In the genomic region with DNA sequence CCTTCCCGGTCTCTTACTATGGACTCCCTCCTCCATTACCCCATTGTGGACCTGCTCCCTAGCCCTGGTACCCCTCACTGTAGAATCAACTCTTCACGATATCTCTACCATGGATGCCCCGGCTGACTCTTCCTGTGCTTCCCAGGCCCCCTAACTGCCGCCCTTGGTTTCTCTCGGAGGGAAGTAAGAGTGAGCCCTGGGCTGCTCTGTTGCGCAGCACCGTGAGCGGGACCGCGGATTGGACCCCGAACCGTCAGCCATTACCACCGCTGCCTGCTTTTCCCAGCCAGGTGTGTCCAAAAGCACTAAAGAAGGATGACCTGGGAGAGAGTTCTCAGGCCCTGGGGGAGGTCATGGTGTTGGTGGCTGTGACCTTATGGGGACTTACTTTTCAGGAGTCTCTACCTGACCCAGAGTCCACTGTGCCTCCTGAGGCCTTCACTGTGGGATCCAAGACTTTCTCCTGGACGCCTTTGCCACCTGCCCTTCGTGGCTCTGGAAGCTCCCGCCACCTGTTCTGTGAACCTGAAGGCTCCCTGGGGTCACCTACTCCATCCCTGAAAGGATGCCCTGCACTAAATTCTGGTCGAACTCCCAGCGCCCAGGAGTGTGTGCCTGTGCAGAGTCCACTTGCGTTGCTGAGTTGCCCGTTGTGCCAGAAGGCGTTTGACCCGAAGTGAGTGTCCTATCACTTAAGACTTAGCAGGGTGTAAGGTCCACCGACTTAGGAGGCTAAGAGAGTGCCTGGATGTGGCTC, we compare ENCODE assay signal across 8 mouse cellular contexts. TPM values are rescaled to one million over a fixed set of nuclear protein-coding genes. Genes with fewer than 3 reads are reported as not detected.
DNase-seq lines count a peak whose midpoint lies in the region; ATAC-seq and TF ChIP-seq lines count a peak whose summit lies in the region.

No protein-coding gene starts in this region.

- peak overlapping the region; percentile 95 for H3K4me2 ChIP-seq in heart, embryonic 13.5 days
- peak overlapping the region; percentile 96 for H3K4me2 ChIP-seq in kidney, embryonic 16.5 days (replicated peaks; ENCODE audit: low read depth, low read length)

- peaks cover 22% of the 10 kb centered on the region for H3K4me1 ChIP-seq in erythroblast, embryonic 14.5 days (ENCODE audit: control insufficient read depth)
- peaks cover 36% of the 10 kb centered on the region for H3K4me1 ChIP-seq in heart, embryonic 13.5 days
- peaks cover 34% of the 10 kb centered on the region for H3K4me1 ChIP-seq in kidney, embryonic 16.5 days (ENCODE audit: insufficient read depth, low read length)
- H3K4me1 ChIP-seq in megakaryocyte, embryonic 14.5 days, result peaks cover 72% of the 10 kb centered on the region

- peaks cover 3% of the 10 kb centered on the region for H3K79me3 ChIP-seq in C2C12 (ENCODE audit: low read depth)

- intact Hi-C loops in left cerebral cortex, postnatal 14 days (cut with DNase I), result no loop called here

- no peaks in the 10 kb centered on the region; the same call in 1 of the 2 replicates for H3K36me3 ChIP-seq in erythroblast, embryonic 14.5 days (ENCODE audit: control insufficient read depth)
- H3K36me3 ChIP-seq in C2C12 (ENCODE audit: control insufficient read depth, insufficient read depth), result no peaks in the 10 kb centered on the region
- peaks cover 13% of the 10 kb centered on the region for H3K36me3 ChIP-seq in heart, embryonic 13.5 days
- peaks cover 3% of the 10 kb centered on the region; the same call in 1 of the 2 replicates for H3K36me3 ChIP-seq in kidney, embryonic 16.5 days (ENCODE audit: insufficient read depth, low read length)
- H3K36me3 ChIP-seq in megakaryocyte, embryonic 14.5 days (replicated peaks; ENCODE audit: low read length), result peaks cover 38% of the 10 kb centered on the region

- 14% methylated on average over 23 of the region's 23 CpGs for WGBS in heart, embryonic 13.5 days
- WGBS in kidney, embryonic 16.5 days, result 14% methylated on average over 23 of the region's 23 CpGs

- H3K9ac ChIP-seq in heart, embryonic 13.5 days, result peak overlapping the region; percentile 94
- H3K9ac ChIP-seq in kidney, embryonic 16.5 days (replicated peaks; ENCODE audit: low read length), result peak overlapping the region; percentile 86

- peak overlapping the region; percentile 98 for H3K27ac ChIP-seq in heart, embryonic 13.5 days (replicated peaks)
- H3K27ac ChIP-seq in kidney, embryonic 16.5 days (ENCODE audit: low read length), result peak overlapping the region; percentile 98

- no peak for ATAC-seq in erythroblast, adult 5-6 weeks (replicated peaks; ENCODE audit: low FRiP score, poor library complexity, severe bottlenecking)
- ATAC-seq in heart, embryonic 13.5 days (ENCODE audit: extremely low read depth, insufficient number of reproducible peaks, low FRiP score, low TSS enrichment), result no peak
- ATAC-seq in kidney, embryonic 16.5 days (ENCODE audit: low FRiP score, low TSS enrichment), result peak; percentile 3; the same call in 1 of the 2 replicates

- peak; percentile 47 to 61 for DNase-seq in cerebellum, postnatal 10 days
- no peak for DNase-seq in left cerebral cortex, postnatal 14 days (ENCODE audit: low spot score in 2 of 2)

- no peak for TF ChIP-seq CTCF in C2C12 (IDR thresholded peaks at IDR 0.05; ENCODE audit: control insufficient read depth, insufficient read depth, insufficient read length)

- peaks cover 15% of the 10 kb centered on the region for H3K79me2 ChIP-seq in C2C12 (ENCODE audit: control insufficient read depth, insufficient read depth)

- H3K9me3 ChIP-seq in erythroblast, embryonic 14.5 days (ENCODE audit: control insufficient read depth, low read length), result no peaks in the 10 kb centered on the region
- peaks cover 3% of the 10 kb centered on the region; the same call in 1 of the 2 replicates for H3K9me3 ChIP-seq in heart, embryonic 13.5 days
- peaks cover 3% of the 10 kb centered on the region; the same call in 1 of the 2 replicates for H3K9me3 ChIP-seq in kidney, embryonic 16.5 days (ENCODE audit: low read length)
- no peaks in the 10 kb centered on the region for H3K9me3 ChIP-seq in megakaryocyte, embryonic 14.5 days

- peak overlapping the region; percentile 72 for H3K4me3 ChIP-seq in erythroblast, embryonic 14.5 days (replicated peaks)
- peak overlapping the region; percentile 44 for H3K4me3 ChIP-seq in C2C12 (ENCODE audit: insufficient read depth, poor library complexity, severe bottlenecking)
- H3K4me3 ChIP-seq in heart, embryonic 13.5 days, result peak overlapping the region; percentile 74
- peak overlapping the region; percentile 68 for H3K4me3 ChIP-seq in kidney, embryonic 16.5 days (ENCODE audit: low read length)
- H3K4me3 ChIP-seq in megakaryocyte, embryonic 14.5 days (replicated peaks), result peak overlapping the region; percentile 97

- no peaks in the 10 kb centered on the region for H3K27me3 ChIP-seq in erythroblast, embryonic 14.5 days (ENCODE audit: control insufficient read depth)
- H3K27me3 ChIP-seq in C2C12 (ENCODE audit: control insufficient read depth, insufficient read depth, insufficient read length), result no peaks in the 10 kb centered on the region
- H3K27me3 ChIP-seq in heart, embryonic 13.5 days (replicated peaks), result no peaks in the 10 kb centered on the region
- H3K27me3 ChIP-seq in kidney, embryonic 16.5 days (ENCODE audit: insufficient read depth, low read length), result no peaks in the 10 kb centered on the region
- H3K27me3 ChIP-seq in megakaryocyte, embryonic 14.5 days (replicated peaks), result no peaks in the 10 kb centered on the region

- peak overlapping the region; percentile 39 for H3ac ChIP-seq in C2C12 (ENCODE audit: control insufficient read depth, insufficient read length, low read depth)

TF ChIP-seq in C2C12, 6 proteins besides CTCF, POLR2A, EP300 and RAD21:
- no peak for TF ChIP-seq MYOG (IDR thresholded peaks at IDR 0.05; ENCODE audit: control insufficient read depth, extremely low read depth, insufficient read length)
- no peak for TF ChIP-seq MYOD1 (IDR thresholded peaks at IDR 0.05; ENCODE audit: control insufficient read depth, insufficient read length, low read depth)
- TF ChIP-seq FOSL1 (IDR thresholded peaks at IDR 0.05; ENCODE audit: insufficient read depth, low read length, poor library complexity, severe bottlenecking), result no peak
- no peak for TF ChIP-seq MAX (IDR thresholded peaks at IDR 0.05)
- TF ChIP-seq CEBPB (IDR thresholded peaks at IDR 0.05; ENCODE audit: low read depth), result no peak
- TF ChIP-seq USF1 (IDR thresholded peaks at IDR 0.05; ENCODE audit: low read depth), result no peak

RNA-seq across cellular contexts. Expression of gene Faap20, which starts 0.9 kb away (rescaled TPM):
- 0.51 and 0.61 TPM in 2 replicates for polyA plus RNA-seq in erythroblast, embryonic 14.5 days (2012)
- total RNA-seq in erythroblast, adult 5-6 weeks (2015; ENCODE audit: low replicate concordance), result 5.4 and 8.1 TPM in 2 replicates
- total RNA-seq in erythroblast, adult 5-6 weeks (2017; ENCODE audit: low replicate concordance), result 2.9 and 3.5 TPM in 2 replicates
- polyA plus RNA-seq in C2C12 (2012; fragmentation: generic; extraction: Trizol), result 30.6 TPM
- polyA plus RNA-seq in heart, embryonic 13.5 days (2015; fragmentation: Nextera tagmentation; extraction: Ambion mirVana), result 63.2 and 71.1 TPM in 2 replicates
- 77.4 and 77.8 TPM in 2 replicates for polyA plus RNA-seq in kidney, embryonic 16.5 days (2015; fragmentation: Nextera tagmentation; extraction: Ambion mirVana)
- polyA plus RNA-seq in megakaryocyte, embryonic 14.5 days (2012; ENCODE audit: insufficient read depth, low replicate concordance), result 51.4 and 87.5 TPM in 2 replicates
- 10 to 100 TPM; 22.6 to 27.0 TPM for total RNA-seq in left cerebral cortex, postnatal 14 days (2021)

RNA-seq across cellular contexts. Expression of gene Ski, which starts 28.1 kb away (rescaled TPM):
- 0.43 and 0.57 TPM in 2 replicates for polyA plus RNA-seq in erythroblast, embryonic 14.5 days (2012)
- total RNA-seq in erythroblast, adult 5-6 weeks (2015; ENCODE audit: low replicate concordance), result 8.8 and 10.8 TPM in 2 replicates
- 2.8 and 3.4 TPM in 2 replicates for total RNA-seq in erythroblast, adult 5-6 weeks (2017; ENCODE audit: low replicate concordance)
- polyA plus RNA-seq in C2C12 (2012; fragmentation: generic; extraction: Trizol), result 45.2 TPM
- polyA plus RNA-seq in heart, embryonic 13.5 days (2015; fragmentation: Nextera tagmentation; extraction: Ambion mirVana), result 10.1 and 10.2 TPM in 2 replicates
- 14.5 and 15.9 TPM in 2 replicates for polyA plus RNA-seq in kidney, embryonic 16.5 days (2015; fragmentation: Nextera tagmentation; extraction: Ambion mirVana)
- polyA plus RNA-seq in megakaryocyte, embryonic 14.5 days (2012; ENCODE audit: insufficient read depth, low replicate concordance), result 31.5 and 38.7 TPM in 2 replicates
- total RNA-seq in left cerebral cortex, postnatal 14 days (2021), result 100 to 1,000 TPM; 110 to 111 TPM

Comparison
In these comparisons a context has a peak if more than half of its experiments do, and no peak if none do; other contexts are left out.
1. H3K4me3 ChIP-seq: peak in every context shown above with its lines; median percentile 97 in megakaryocyte, embryonic 14.5 days; 74 in heart, embryonic 13.5 days; 72 in erythroblast, embryonic 14.5 days; 68 in kidney, embryonic 16.5 days; 44 in C2C12.
2. DNase-seq: peak in cerebellum, postnatal 10 days (2 of 2); none in left cerebral cortex, postnatal 14 days (0 of 2).
3. RNA of gene Faap20, which starts 0.9 kb away (polyA plus RNA-seq): 77.4 to 77.8 TPM in kidney, embryonic 16.5 days, 63.2 to 71.1 TPM in heart, embryonic 13.5 days, 51.4 to 87.5 TPM in megakaryocyte, embryonic 14.5 days and 30.6 TPM in C2C12 (single experiment); 0.51 to 0.61 TPM in erythroblast, embryonic 14.5 days; every median in the first group is over 10 times any median in the second.